Mouse (Mus musculus): ENCODE measurements around the gene Srrm4.

DNA sequence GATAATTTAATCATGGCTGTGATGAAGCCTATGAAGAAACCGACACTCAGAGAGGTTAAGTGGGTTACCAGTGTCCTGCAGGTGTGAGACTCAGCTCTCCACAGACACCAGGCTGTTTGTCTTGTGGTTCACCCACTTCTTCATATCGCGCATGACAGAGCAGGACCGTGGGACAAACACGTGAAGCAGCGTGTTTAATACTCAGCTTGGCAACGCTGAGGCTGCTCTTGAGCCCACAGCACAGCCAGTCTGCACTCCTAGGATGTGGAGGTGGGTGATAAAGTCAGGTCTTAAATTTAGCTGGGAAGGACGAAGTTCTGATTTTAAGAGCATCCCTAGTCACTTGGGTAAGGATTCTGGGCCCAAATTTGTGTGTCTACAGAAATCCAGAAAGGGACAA, 68.1 kb downstream of the Srrm4 start:
- TF ChIP-seq CHD2 (IDR thresholded peaks at IDR 0.05; ENCODE audit: low read depth, low read length) = no peak
- no peak for TF ChIP-seq ZC3H11A (IDR thresholded peaks at IDR 0.05; ENCODE audit: borderline replicate concordance, low read depth, low read length)
- TF ChIP-seq MAFK (IDR thresholded peaks at IDR 0.05; ENCODE audit: insufficient read depth, low read depth, low read length) = no peak
- no peak for TF ChIP-seq ZNF384 (IDR thresholded peaks at IDR 0.05; ENCODE audit: low read depth, low read length)
- TF ChIP-seq HCFC1 (IDR thresholded peaks at IDR 0.05; ENCODE audit: borderline replicate concordance, insufficient read depth, low read length) = no peak
